Mouse (Mus musculus): Measurements from ENCODE around the gene Lpin1.

Lpin1 gene

GRCm38 (mm10) chr12:16571278-16571677 lies 39.5 kb downstream of the Lpin1 start:
- no peak for DNase-seq (ENCODE audit: low spot score)

GRCm38 (mm10) chr12:16570371-16571060 lies 40.2 kb downstream of the Lpin1 start:
- DNase-seq (ENCODE audit: low spot score): no peak

GRCm38 (mm10) chr12:16568936-16569650 lies 41.7 kb downstream of the Lpin1 start:
- no peak for DNase-seq (ENCODE audit: low spot score)

GRCm38 (mm10) chr12:16568496-16568895 lies 42.3 kb downstream of the Lpin1 start:
- no peak for DNase-seq (ENCODE audit: low spot score)

- DNase-seq (ENCODE audit: low spot score): no peak
Observed at GRCm38 (mm10) chr12:16568090-16568489, 42.7 kb downstream of the Lpin1 start.

GRCm38 (mm10) chr12:16563427-16563826 lies 47.3 kb downstream of the Lpin1 start:
- DNase-seq (ENCODE audit: low spot score): no peak

- no peak for DNase-seq (ENCODE audit: low spot score)
Observed at GRCm38 (mm10) chr12:16562647-16563046, 48.1 kb downstream of the Lpin1 start.

- DNase-seq (ENCODE audit: low spot score): no peak
Observed at GRCm38 (mm10) chr12:16562181-16562580, 48.6 kb downstream of the Lpin1 start.

- no peak for DNase-seq (ENCODE audit: low spot score)
Observed at GRCm38 (mm10) chr12:16557271-16557670, 53.5 kb downstream of the Lpin1 start.

- no peak for DNase-seq (ENCODE audit: low spot score)
Observed at GRCm38 (mm10) chr12:16554171-16554570, 56.6 kb downstream of the Lpin1 start.

GRCm38 (mm10) chr12:16552108-16552771 lies 58.5 kb downstream of the Lpin1 start:
- DNase-seq (ENCODE audit: low spot score): no peak

- no peak for DNase-seq (ENCODE audit: low spot score)
Observed at GRCm38 (mm10) chr12:16550983-16551454, 59.7 kb downstream of the Lpin1 start.

GRCm38 (mm10) chr12:16548824-16549375 lies 61.9 kb downstream of the Lpin1 start:
- no peak for DNase-seq (ENCODE audit: low spot score)

GRCm38 (mm10) chr12:16541606-16542005 lies 69.2 kb downstream of the Lpin1 start:
- no peak for DNase-seq (ENCODE audit: low spot score)

- DNase-seq (ENCODE audit: low spot score): no peak
Observed at GRCm38 (mm10) chr12:16540712-16541111, 70.1 kb downstream of the Lpin1 start.

- DNase-seq (ENCODE audit: low spot score): no peak
Observed at GRCm38 (mm10) chr12:16539965-16540661, 70.7 kb downstream of the Lpin1 start.

- DNase-seq (ENCODE audit: low spot score): peak; percentile 65
Observed at GRCm38 (mm10) chr12:16533331-16533828, 77.4 kb downstream of the Lpin1 start.

GRCm38 (mm10) chr12:16532860-16533230 lies 77.9 kb downstream of the Lpin1 start:
- DNase-seq (ENCODE audit: low spot score): no peak

- DNase-seq (ENCODE audit: low spot score): no peak
Observed at GRCm38 (mm10) chr12:16531956-16532859, 78.6 kb downstream of the Lpin1 start.

GRCm38 (mm10) chr12:16528650-16529049 lies 82.1 kb downstream of the Lpin1 start:
- no peak for DNase-seq (ENCODE audit: low spot score)

- DNase-seq (ENCODE audit: low spot score): no peak
Observed at GRCm38 (mm10) chr12:16527941-16528340, 82.8 kb downstream of the Lpin1 start.

Data from left cerebral cortex, adult 11 months (tissue).